In the genomic region with DNA sequence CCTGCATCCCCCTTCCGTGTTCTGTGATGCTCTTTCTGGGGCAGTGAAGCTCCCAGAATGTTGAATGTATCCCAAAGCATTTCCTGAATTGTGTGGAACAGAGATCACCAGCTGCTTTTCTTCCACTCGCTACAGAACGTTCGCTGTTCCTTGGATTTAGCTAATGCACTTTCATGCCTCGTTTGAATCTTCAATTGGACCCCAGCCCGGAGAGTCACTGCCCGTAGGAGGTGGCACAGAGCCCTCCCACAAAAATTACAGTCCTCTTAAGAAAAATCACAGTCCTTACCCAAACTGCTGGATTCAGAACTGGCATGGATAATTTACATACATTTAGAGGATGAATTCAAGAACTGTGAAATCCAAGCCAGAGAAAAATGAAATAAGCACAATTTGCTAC, we compare ENCODE assay signal across 16 mouse cellular contexts. TPM values are rescaled to one million over a fixed set of nuclear protein-coding genes. Genes with fewer than 3 reads are reported as not detected.
DNase-seq lines count a peak whose midpoint lies in the region; ATAC-seq and TF ChIP-seq lines count a peak whose summit lies in the region.
"Had no signal": no experiment of that assay in that cellular context is flagged by ENCODE, and none has a peak within 500 bp of the region (broad histone marks: within the 10 kb centered on the region; RNA-seq: fewer than 3 reads in every experiment).

No protein-coding gene starts in this region.

- no peak overlapping the region for H3K27ac ChIP-seq in kidney, postnatal 0 days
- peak overlapping the region; percentile 84 for H3K27ac ChIP-seq in embryonic facial prominence, embryonic 15.5 days (replicated peaks)
- no peak overlapping the region for H3K27ac ChIP-seq in kidney, adult 2 months (ENCODE audit: insufficient read depth, low read depth, low read length)
- H3K27ac ChIP-seq: embryonic facial prominence, embryonic 12.5 days had no signal

- no peak overlapping the region for H3K4me3 ChIP-seq in kidney, postnatal 0 days (replicated peaks; ENCODE audit: low read depth, low read length)
- H3K4me3 ChIP-seq in embryonic facial prominence, embryonic 15.5 days (replicated peaks): no peak overlapping the region
- H3K4me3 ChIP-seq in kidney, adult 2 months (ENCODE audit: insufficient read depth, low read depth, low read length): no peak overlapping the region
- H3K4me3 ChIP-seq: embryonic facial prominence, embryonic 12.5 days had no signal

- no peak overlapping the region for H3K4me2 ChIP-seq in kidney, postnatal 0 days (ENCODE audit: low read length)
- no peak overlapping the region for H3K4me2 ChIP-seq in embryonic facial prominence, embryonic 15.5 days (replicated peaks)
- H3K4me2 ChIP-seq: embryonic facial prominence, embryonic 12.5 days; liver, embryonic 11.5 days had no signal

- H3K27me3 ChIP-seq in kidney, postnatal 0 days (ENCODE audit: insufficient read depth, low read length): no peaks in the 10 kb centered on the region
- peaks cover 9% of the 10 kb centered on the region; the same call in 1 of the 2 replicates for H3K27me3 ChIP-seq in embryonic facial prominence, embryonic 15.5 days
- H3K27me3 ChIP-seq in kidney, adult 2 months (replicated peaks; ENCODE audit: control insufficient read depth, insufficient read depth, low read length): no peaks in the 10 kb centered on the region
- H3K27me3 ChIP-seq: embryonic facial prominence, embryonic 12.5 days had no signal

- 0 out of 2 replicates have a peak, but pooled peaks cover 2% of the 10 kb centered on the region for H3K4me1 ChIP-seq in kidney, postnatal 0 days (replicated peaks; ENCODE audit: insufficient read depth, low read length)
- peaks cover 24% of the 10 kb centered on the region for H3K4me1 ChIP-seq in embryonic facial prominence, embryonic 15.5 days
- no peaks in the 10 kb centered on the region for H3K4me1 ChIP-seq in kidney, adult 2 months (ENCODE audit: control insufficient read depth, insufficient read depth, low read length)

- no peaks in the 10 kb centered on the region for H3K36me3 ChIP-seq in kidney, postnatal 0 days (ENCODE audit: insufficient read depth, low read length)
- H3K36me3 ChIP-seq in embryonic facial prominence, embryonic 15.5 days: no peaks in the 10 kb centered on the region
- H3K36me3 ChIP-seq in kidney, adult 2 months (ENCODE audit: control insufficient read depth, insufficient read depth, low read length): no peaks in the 10 kb centered on the region
- H3K36me3 ChIP-seq: embryonic facial prominence, embryonic 12.5 days had no signal

- WGBS in kidney, postnatal 0 days: 35% methylated on average over 7 of the region's 7 CpGs
- 22% methylated on average over 7 of the region's 7 CpGs for WGBS in embryonic facial prominence, embryonic 15.5 days
- 55% methylated on average over 7 of the region's 7 CpGs for WGBS in kidney, adult 2 months

- TF ChIP-seq CTCF in kidney, postnatal 0 days (IDR thresholded peaks at IDR 0.05; ENCODE audit: low read depth): no peak
- no peak for TF ChIP-seq CTCF in kidney, adult 2 months (conservative IDR thresholded peaks at IDR 0.05; ENCODE audit: insufficient read depth, insufficient read length, low read depth, low read length)

- TF ChIP-seq POLR2A in kidney, adult 2 months (IDR thresholded peaks at IDR 0.05; ENCODE audit: low read depth, low read length): no peak

- no peak overlapping the region for H3K9ac ChIP-seq in kidney, postnatal 0 days (ENCODE audit: low read depth, low read length)
- no peak overlapping the region for H3K9ac ChIP-seq in embryonic facial prominence, embryonic 15.5 days
- H3K9ac ChIP-seq: embryonic facial prominence, embryonic 12.5 days had no signal

- no peak for ATAC-seq in kidney, postnatal 0 days (replicated peaks; ENCODE audit: low FRiP score, low read depth)
- ATAC-seq in embryonic facial prominence, embryonic 15.5 days (ENCODE audit: insufficient number of reproducible peaks, low FRiP score, low TSS enrichment, low read depth): peak; percentile 30; the same call in 1 of the 2 replicates
- ATAC-seq: Patski had no signal

- H3K9me3 ChIP-seq in kidney, postnatal 0 days (replicated peaks; ENCODE audit: low read length): no peaks in the 10 kb centered on the region
- no peaks in the 10 kb centered on the region for H3K9me3 ChIP-seq in embryonic facial prominence, embryonic 15.5 days (replicated peaks)
- H3K9me3 ChIP-seq: embryonic facial prominence, embryonic 12.5 days had no signal

- DNase-seq in kidney, postnatal 0 days (ENCODE audit: low spot score): peak; percentile 32
- DNase-seq in kidney, adult 9 months: no peak
- DNase-seq in left cerebral cortex, adult 11 months (ENCODE audit: low spot score): peak; percentile 70
- DNase-seq in right cerebral cortex, postnatal 25 days: peak; percentile 69
- DNase-seq in testis, postnatal 14 days (ENCODE audit: low spot score): no peak
- DNase-seq in heart, postnatal 4 days: no peak
- no peak for DNase-seq in kidney, adult 2 months
- DNase-seq: adrenal gland, postnatal 14 days; cerebellum, adult 18-20 months; kidney, postnatal 4 days; thymus, postnatal 25 days had no signal

RNA-seq across cellular contexts. Expression of a gene that starts 36.9 kb away (rescaled TPM):
- 0.64 and 1.0 TPM in 2 replicates for polyA plus RNA-seq in kidney, postnatal 0 days (2015; fragmentation: Nextera tagmentation; extraction: Ambion mirVana)
- polyA plus RNA-seq in embryonic facial prominence, embryonic 15.5 days (2015; fragmentation: Nextera tagmentation; extraction: Ambion mirVana): 3.8 and 5.2 TPM in 2 replicates
- total RNA-seq in heart, postnatal 4 days (2021): 1 to 10 TPM in 1 of 2 experiments, under 1 TPM in 1; 0.74 to 1.6 TPM
- polyA plus RNA-seq in kidney, adult 2 months (2012; rRNA removed): 0.69 and 1.1 TPM in 2 replicates
- total RNA-seq: megakaryocyte, adult 5-6 weeks had no signal
- polyA plus RNA-seq: Patski had no signal

RNA-seq across cellular contexts. Expression of a gene that starts 48.5 kb away (rescaled TPM):
- 69.8 and 75.3 TPM in 2 replicates for polyA plus RNA-seq in kidney, postnatal 0 days (2015; fragmentation: Nextera tagmentation; extraction: Ambion mirVana)
- 99.0 and 102 TPM in 2 replicates for polyA plus RNA-seq in embryonic facial prominence, embryonic 15.5 days (2015; fragmentation: Nextera tagmentation; extraction: Ambion mirVana)
- total RNA-seq in heart, postnatal 4 days (2021): 100 to 1,000 TPM in 1 of 2 experiments, 10 to 100 TPM in 1; 88.6 to 100 TPM
- 20.2 and 24.6 TPM in 2 replicates for polyA plus RNA-seq in kidney, adult 2 months (2012; rRNA removed)

Comparison
In these comparisons a context has a peak if more than half of its experiments do, and no peak if none do; other contexts are left out.
1. DNase-seq: peak in kidney, postnatal 0 days (single experiment), left cerebral cortex, adult 11 months (single experiment) and right cerebral cortex, postnatal 25 days (single experiment); none in kidney, adult 9 months (single experiment), testis, postnatal 14 days (single experiment), heart, postnatal 4 days (single experiment) and kidney, adult 2 months (single experiment).